Mouse (Mus musculus): ENCODE results near the gene Cbx1.

Cbx1 gene

DNA sequence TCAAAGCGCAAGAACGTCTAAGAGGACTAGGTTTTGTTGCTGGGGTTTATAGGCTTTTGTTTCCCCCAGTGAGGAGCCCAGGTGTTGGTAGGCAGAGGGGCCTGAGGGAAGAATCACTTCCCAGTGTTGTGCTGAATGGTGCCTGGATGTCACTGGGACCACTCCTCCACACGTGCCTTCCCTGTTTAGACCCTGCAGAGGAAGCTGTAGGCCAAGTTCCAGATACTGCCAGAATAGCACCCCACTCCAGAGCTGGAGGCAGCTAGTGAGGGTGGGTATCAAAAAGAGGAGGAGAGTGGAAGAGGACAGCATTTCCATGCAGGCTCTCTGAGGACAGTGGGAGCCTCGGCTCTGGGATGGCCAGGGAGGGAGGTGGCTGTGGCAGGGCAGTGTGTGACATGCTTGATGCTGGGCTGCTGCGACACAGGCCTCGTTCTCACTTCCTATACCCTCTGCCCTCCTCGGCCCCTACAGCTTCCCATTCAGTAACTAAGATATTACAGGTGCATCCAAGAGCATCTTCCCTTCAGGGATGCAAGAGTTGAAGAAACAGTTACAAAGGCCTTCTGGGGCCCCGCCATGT, 29.3 kb downstream of the Cbx1 start:
- no peak for DNase-seq

- no peak for DNase-seq
Measured at GRCm38 (mm10) chr11:96821956-96822355, 33.0 kb downstream of the Cbx1 start.

GRCm38 (mm10) chr11:96822675-96823470, 33.9 kb downstream of the Cbx1 start:
- DNase-seq = peak; percentile 38

DNA sequence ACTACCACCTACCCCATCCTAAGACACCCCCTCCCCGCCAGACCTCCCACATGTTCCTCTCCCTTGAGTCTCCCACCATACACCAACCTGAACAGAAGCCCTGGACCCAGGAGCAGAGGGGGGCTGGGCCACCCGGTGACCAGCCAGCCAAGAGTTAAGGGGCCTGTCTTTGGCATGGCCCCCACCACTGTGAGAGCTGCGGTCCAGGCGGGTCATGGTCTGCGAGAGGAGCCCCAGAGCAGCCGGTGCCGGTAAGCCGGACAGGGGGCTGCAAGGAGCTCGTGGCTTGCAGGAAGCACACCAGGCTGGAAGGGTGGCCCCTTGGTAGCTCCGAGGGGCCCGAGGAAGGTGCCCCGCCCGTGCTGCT, 34.5 kb downstream of the Cbx1 start:
- DNase-seq = peak; percentile 13

GRCm38 (mm10) chr11:96823880-96824782, 35.2 kb downstream of the Cbx1 start:
- DNase-seq = peak; percentile 92

- DNase-seq = peak; percentile 85
Measured at GRCm38 (mm10) chr11:96824783-96825495, 36.0 kb downstream of the Cbx1 start.

DNA sequence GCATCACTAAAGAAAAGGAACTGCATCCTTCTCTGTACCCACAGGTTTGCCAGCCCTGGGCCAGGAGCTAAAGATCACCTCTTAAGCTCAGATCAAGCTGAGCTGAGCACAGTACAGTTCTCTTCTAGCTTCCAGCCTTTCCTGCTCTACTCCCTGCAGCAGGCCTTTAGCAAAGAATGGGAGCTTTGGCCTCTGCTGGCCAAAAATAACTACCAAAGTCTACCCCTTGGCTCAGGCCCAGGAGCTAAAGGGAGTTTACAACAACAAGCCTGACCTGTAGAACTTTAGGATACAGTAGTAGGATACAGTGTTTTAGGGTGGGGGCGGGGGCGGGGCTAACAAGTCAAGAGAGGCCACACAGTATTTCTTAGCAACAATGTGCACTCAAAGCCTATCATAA, 37.6 kb downstream of the Cbx1 start:
- DNase-seq = peak; percentile 75

DNA sequence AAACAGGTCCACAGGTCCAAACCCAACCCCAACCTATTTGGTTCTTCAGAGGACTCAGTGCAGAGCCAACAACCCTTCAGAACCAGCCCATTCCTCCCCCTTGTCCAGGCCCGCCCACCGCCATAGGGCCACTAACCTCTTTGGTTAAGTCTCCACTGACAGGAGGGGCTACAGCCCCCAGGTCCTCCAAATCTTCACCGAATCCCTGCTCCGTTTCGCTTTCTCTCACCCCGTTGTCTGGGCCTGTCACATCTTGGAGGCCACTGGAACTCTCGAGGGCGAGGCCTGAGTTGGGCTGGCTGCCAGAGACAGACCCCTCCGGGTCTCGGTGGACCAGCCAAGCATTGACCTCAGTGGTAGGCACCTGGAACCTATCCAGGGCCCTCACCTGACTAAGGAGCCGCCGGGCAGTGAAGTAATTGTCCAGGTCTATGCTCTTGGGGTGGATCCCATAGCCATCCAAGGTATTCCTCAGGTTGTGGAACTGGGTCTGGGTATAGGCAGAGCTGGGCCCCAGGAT, 38.2 kb downstream of the Cbx1 start:
- DNase-seq = peak; percentile 58

DNA sequence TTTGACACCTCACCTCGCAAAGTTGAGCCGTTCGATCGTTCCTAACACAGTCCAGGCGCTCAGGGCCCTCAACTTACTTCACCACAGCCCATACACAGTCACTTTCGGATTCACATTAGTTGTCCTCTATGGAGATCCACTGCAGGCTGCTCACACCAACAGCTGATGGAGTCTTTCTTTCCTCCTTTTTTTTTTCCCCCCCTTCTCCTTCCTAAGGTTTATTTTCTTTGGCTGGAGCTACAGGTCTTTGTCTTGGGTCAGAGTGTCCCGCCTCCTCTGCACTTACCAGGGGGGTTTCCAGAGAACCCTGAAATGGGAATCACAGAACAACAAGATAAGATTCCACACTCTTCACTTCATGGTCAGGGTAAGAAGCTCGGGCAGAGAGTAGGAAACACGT, 39.0 kb downstream of the Cbx1 start:
- DNase-seq = no peak

DNA sequence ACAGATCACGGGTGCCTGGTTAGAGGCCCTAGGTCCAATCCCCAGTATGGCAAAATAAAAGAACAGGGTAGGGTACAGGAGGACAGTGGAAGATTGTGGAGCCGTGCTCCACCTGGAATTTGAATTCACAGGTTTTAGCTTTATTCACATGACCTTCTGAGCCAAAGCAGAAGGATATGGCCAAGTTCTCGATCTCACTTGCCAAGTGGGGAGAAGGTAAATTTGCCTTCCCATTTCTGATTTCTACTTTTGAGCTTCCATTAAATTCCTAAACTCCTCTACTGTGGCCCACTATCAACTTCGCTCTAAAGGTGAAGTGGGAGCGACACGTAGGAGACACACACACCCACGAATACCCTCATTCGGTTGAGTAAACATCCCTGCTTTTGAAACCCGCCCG, 40.0 kb downstream of the Cbx1 start:
- no peak for DNase-seq

DNA sequence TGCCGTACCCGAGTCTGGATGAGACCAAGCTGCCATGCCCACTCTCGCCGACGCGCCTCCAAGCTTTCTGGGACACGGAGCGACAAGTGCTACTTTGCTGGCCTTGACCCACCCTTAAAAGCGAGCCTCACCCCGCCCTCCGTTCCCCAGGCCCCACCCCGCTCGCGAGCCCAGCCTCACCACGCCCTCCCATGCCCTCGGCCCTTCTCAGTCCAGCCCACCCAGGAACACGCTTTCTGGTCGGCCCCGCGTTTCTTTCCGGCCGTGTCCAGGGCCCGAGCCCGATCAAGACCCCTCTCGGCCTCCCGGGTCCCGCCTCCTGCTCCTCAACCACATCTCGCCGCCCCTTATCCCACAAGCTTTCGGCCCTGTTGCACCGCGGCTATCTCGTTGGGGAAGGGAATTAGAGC, 40.5 kb downstream of the Cbx1 start:
- DNase-seq = peak; percentile 93

GRCm38 (mm10) chr11:96829813-96830538, 41.0 kb downstream of the Cbx1 start, which contains the start of gene Nfe2l1:
TSS of gene Nfe2l1 (minus strand) at chr11:96829968.
- DNase-seq = peak; percentile 99

GRCm38 (mm10) chr11:96830539-96831216, 41.8 kb downstream of the Cbx1 start:
- DNase-seq = no peak

DNA sequence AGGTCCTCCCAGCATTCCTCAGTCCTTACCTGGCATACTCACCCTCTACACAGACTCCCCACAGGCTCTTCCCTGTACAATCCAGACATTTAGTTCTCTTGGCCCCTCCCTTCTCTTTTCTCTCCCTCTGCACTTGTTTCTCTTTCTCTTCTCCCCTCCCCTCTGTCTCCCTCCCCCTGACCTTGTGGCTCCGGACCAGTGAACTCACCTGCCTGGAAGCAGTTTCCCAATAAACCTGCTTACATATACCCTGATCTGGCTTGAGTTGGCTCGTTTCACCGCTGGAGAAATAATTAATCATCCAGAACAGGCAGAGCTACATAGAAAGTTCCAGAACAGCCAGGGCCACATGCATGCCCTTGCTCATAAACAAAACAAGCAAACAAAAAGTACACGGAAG, 42.6 kb downstream of the Cbx1 start:
- peak; percentile 78 for DNase-seq

- DNase-seq = no peak
Measured at GRCm38 (mm10) chr11:96832541-96832940, 43.6 kb downstream of the Cbx1 start.

DNA sequence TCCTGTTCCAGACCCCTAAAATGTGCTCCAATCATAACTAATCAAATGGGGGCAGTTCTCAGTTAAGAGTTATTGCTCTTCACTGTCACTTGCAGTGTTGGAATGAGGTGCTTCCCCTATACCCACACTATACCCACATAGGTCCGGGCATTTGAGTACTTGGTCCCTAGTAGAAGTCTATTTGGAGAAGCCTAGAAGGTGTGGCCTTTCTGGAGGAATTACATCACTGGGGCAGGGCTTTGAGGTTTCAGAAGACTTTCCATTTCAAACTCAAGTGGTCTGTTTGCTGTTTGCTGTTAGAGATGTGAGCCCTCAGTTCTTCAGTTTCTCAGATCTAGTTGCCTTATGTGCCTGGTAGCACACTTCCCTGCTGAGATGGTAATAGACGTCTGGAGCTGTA, 44.0 kb downstream of the Cbx1 start:
- no peak for DNase-seq

DNA sequence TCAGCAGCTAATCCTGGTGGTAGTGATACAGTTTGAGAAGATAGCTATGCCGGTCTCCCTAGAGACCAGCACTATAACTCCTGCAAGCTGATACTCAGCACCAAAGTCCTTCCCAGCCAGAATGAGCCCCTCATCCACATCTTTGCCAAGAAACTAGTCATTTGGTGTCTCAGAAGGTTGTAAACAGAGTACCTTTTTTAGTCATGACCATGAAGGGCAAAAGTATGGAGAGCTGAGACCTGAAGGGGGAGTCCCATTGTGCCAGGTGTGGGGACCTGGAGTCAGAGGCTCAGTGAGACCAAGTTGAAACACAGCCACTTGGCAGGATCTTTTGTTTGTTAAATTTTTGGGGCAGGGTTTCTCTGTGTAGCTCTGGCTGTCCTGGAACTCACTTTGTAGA, 45.2 kb downstream of the Cbx1 start:
- no peak for DNase-seq

DNA sequence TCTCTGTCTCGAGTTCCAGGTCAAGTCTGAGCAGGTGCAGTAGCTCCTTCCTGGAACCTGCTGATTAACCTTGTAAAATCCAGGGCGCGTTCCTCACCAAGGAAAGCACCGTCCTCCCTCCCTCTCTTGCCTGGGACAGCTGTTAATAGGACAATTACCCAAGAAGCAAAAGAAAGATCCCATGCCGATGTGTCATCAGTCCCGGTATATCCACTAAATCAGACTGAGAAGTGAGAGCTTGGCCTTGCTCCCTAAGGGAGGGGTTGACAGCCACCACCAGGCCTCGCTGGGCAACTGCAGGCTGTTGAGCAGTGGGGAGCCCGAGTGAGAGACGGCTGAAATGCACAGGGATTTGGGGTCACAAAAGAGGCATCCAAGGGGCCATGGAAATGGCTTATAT, 48.4 kb downstream of the Cbx1 start:
- DNase-seq = no peak

GRCm38 (mm10) chr11:96838341-96838740, 49.4 kb downstream of the Cbx1 start:
- DNase-seq = no peak

DNA sequence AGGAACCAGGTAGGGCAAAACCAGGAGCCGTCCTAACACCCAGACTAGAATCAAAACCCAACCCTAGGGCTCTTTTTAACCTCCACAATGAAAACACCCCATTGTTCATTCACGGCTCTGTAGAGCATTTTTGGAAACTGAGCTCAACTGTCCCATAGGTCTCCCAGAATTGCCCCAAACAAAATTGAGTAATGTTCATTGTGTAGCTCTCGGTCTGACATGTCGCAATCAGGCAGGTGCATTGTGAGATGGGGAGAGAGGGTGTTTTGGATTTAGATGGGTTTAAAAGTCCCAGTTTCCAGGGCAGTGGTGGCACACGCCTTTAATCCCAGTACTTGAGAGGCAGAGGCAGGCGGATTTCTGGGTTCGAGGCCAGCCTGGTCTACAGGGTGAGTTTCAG, 50.5 kb downstream of the Cbx1 start:
- no peak for DNase-seq

DNA sequence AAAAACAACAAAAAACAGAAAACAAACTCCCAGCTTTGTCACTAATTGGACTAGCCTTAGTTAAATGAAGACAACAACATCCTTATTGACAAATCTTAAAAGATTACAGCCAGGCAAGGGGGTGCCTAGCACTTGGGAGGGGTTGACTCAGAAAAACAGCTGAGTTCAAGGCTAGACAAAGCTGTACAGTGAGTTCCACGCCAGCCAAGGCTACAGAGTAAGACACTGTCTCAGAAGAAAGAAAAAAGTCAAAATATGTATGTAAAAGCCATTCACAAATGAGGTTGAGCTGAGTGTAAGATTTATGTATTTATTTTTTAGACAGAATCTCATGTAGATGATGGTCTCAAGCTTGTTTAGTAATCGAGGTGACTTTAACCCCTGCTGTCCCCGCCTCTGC, 51.0 kb downstream of the Cbx1 start:
- DNase-seq = no peak

Data from kidney, postnatal 14 days (tissue).